Mouse (Mus musculus) gastrocnemius, adult 18-20 months (tissue): ENCODE data around the gene Galnt14. TPM values are rescaled to one million over a fixed set of nuclear protein-coding genes. Genes with fewer than 3 reads are reported as not detected.

Experiments used
- DNase-seq: peaks from one replicate; pipeline ENCODE4 v3.0.0; 2021; ENCODE audit warnings: low spot score
- total RNA-seq, 2 experiments: library from RNA; stranded (reverse); gene quantifications; 2 replicates each; pipeline ENCODE4 v1.2.3; 2021

Gene Galnt14
- total RNA-seq, 2 experiments from 2014 or later: not detected

GRCm38 (mm10) chr17:73572440-73572839, 137.8 kb downstream of the Galnt14 start:
- peak; percentile 48 for DNase-seq

GRCm38 (mm10) chr17:73571961-73572360, 138.3 kb downstream of the Galnt14 start:
- no peak for DNase-seq

- DNase-seq: no peak
These were observed 142.0 kb downstream of the Galnt14 start for GRCm38 (mm10) chr17:73568204-73568603.

- DNase-seq: no peak
These were observed 149.1 kb downstream of the Galnt14 start for GRCm38 (mm10) chr17:73561149-73561548.

- DNase-seq: no peak
These were observed 150.0 kb downstream of the Galnt14 start for GRCm38 (mm10) chr17:73560208-73560784.

GRCm38 (mm10) chr17:73559498-73559897, 150.8 kb downstream of the Galnt14 start:
- DNase-seq: no peak

- DNase-seq: no peak
These were observed 153.2 kb downstream of the Galnt14 start for GRCm38 (mm10) chr17:73557101-73557500.

GRCm38 (mm10) chr17:73556436-73556835, 153.8 kb downstream of the Galnt14 start:
- DNase-seq: no peak

GRCm38 (mm10) chr17:73554668-73555067, 155.6 kb downstream of the Galnt14 start:
- DNase-seq: no peak

GRCm38 (mm10) chr17:73548783-73549566, 161.3 kb downstream of the Galnt14 start:
- no peak for DNase-seq

GRCm38 (mm10) chr17:73548119-73548518, 162.1 kb downstream of the Galnt14 start:
- DNase-seq: no peak

- DNase-seq: no peak
These were observed 162.8 kb downstream of the Galnt14 start for GRCm38 (mm10) chr17:73547483-73547882.

- no peak for DNase-seq
These were observed 168.3 kb downstream of the Galnt14 start for GRCm38 (mm10) chr17:73541911-73542310.

GRCm38 (mm10) chr17:73541233-73541570, 169.1 kb downstream of the Galnt14 start:
- no peak for DNase-seq

- DNase-seq: no peak
These were observed 169.6 kb downstream of the Galnt14 start for GRCm38 (mm10) chr17:73540409-73541232.

GRCm38 (mm10) chr17:73531896-73532295, 178.4 kb downstream of the Galnt14 start:
- DNase-seq: no peak

GRCm38 (mm10) chr17:73522169-73522568, 188.1 kb downstream of the Galnt14 start:
- no peak for DNase-seq

GRCm38 (mm10) chr17:73519350-73519749, 190.9 kb downstream of the Galnt14 start:
- no peak for DNase-seq

- no peak for DNase-seq
These were observed 191.9 kb downstream of the Galnt14 start for GRCm38 (mm10) chr17:73518359-73518758.

GRCm38 (mm10) chr17:73515506-73515905, 194.7 kb downstream of the Galnt14 start:
- no peak for DNase-seq

- no peak for DNase-seq
These were observed 195.4 kb downstream of the Galnt14 start for GRCm38 (mm10) chr17:73514862-73515261.

GRCm38 (mm10) chr17:73514258-73514657, 196.0 kb downstream of the Galnt14 start:
- DNase-seq: no peak
